Mouse (Mus musculus) thymus, postnatal 4 days (tissue): ENCODE data around the gene Rbfox3.

Source experiments
- DNase-seq: peaks from one replicate; pipeline ENCODE4 v3.0.0; 2021

Rbfox3 gene

DNA sequence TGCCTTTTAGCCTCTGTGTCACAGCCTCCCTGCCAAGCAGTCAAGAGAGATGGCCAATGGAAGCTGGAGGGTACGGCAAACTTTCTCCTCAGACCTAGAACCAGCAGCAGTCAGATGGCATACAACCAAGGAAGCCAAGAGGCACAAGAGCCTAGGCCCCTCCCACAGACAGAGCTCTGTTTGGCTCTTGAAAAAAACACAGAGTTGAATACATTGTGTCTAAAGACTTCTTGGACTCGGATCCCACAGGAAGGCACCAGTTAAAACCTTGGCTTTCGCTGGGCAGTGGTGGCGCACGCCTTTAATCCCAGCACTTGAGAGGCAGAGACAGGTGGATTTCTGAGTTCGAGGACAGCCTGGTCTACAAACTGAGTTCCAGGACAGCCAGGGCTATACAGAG is 7.1 kb downstream of the Rbfox3 start:
- DNase-seq, result no peak

- no peak for DNase-seq
Observed at GRCm38 (mm10) chr11:118899771-118900545, 11.4 kb downstream of the Rbfox3 start.

DNA sequence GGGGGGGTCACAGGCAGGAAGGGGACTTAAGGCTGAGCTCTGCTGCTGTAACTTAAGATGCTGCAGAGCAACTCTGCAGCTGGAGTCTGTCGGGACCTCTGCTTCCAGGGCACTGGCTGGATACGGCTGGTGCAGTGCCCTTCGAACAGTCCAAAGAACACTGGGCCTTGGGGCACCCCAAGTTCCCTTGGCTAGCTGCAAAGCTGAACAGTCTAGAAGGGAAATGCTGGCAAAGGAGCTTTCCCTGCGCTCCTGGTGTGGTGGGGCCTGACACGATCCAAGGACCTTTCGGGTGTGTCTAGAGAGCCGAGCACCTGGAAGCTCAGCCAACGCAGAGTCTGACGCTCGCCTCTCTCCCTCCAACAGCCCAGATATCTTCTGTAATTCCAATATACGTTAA is 12.8 kb downstream of the Rbfox3 start:
- no peak for DNase-seq

DNA sequence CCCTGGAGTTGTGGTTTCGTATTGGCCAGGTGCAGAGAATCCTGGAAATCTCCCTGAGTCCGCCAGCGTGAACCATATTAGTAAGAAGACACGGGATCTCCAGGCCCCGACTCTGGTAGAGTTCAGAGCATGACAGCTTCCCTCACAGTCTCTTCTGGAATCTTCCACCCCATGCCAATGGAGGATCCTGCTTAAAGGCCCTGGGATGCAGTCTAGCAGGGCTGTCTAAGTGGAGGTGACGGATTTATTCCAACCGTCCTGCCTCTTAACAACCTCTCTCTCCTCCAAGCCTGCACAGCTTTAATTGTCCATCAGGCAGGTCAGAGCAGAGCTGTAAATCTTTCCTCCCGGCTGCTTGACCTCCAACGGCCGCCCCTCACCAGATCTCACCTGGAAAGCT is 13.2 kb downstream of the Rbfox3 start:
- no peak for DNase-seq

DNA sequence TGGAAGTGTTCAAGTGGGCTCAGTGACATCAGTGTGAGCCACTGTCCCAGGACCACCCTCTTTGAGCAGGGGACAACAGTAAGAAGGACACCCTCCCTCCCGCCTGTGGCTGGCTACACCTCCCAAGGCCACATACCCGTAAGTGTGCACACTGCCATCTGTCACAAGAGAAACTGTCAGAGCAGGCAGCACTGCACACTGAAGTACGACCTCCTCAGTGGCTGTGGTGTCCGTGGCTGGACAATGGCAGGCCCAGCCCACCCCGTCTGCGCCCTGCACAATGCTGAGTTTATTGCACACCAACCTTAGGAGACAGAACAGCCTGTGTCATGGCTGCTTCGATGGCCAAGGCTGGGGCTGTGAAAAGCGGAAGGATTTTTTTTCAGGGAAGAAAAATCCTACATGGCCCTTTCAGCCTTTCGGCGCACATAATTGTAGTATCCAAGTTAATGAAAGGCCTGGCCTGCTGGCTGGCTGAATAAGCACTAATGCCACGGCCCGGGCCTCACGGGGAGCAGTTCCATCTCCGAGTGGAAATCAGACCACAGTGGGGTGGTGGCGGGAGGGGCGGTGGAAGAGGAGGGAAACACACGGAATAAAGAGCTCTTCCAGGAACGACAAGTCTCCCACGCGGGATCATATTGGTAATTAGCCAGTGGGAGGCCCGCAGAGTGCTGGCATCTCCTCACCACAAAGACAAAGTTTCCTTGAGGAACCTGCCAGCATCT is 14.1 kb downstream of the Rbfox3 start:
- DNase-seq, result no peak

GRCm38 (mm10) chr11:118896032-118896675 is 15.2 kb downstream of the Rbfox3 start:
- DNase-seq, result no peak

DNA sequence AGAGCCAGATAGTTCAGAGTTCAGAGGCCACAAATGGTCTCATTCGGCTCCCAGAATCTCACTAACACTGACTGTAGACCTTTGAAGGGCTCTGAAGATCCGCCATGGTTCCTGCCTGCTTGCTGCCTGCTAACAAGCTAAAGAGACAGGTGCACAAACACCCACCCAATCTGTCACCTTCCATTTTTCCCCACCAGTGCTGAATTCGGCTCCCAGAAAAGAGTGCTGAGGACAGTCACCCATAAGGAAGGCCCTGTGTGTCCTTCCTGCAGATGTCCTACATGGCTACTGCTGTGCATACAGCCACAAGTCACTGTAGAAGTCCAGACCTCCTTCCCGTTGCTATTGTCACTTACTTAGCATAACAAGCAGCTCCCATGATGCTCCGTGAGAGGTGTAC is 16.6 kb downstream of the Rbfox3 start:
- DNase-seq, result no peak

GRCm38 (mm10) chr11:118894196-118894595 is 17.2 kb downstream of the Rbfox3 start:
- no peak for DNase-seq

- DNase-seq, result no peak
Observed at GRCm38 (mm10) chr11:118892876-118893275, 18.5 kb downstream of the Rbfox3 start.

- DNase-seq, result no peak
Observed at GRCm38 (mm10) chr11:118891516-118891915, 19.9 kb downstream of the Rbfox3 start.

DNA sequence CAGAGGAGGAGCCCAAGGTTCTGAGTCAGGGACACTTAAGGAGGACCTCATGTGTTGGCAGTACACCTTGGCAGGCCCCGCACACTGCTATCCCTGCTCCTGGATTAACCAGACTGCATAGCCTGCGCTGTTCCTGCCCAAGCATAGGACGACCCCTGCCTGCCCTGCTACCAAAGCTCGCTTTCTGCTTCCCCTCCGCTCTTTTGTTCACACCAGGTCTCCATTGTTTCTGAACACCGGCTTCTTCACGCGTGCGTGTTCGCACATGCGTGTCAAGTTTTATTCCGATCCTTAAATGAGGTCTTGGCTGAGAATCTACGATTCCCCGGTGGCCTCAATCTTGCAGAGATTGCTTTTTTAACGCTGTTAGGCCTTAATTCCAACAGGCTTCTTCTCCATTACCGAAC is 20.4 kb downstream of the Rbfox3 start:
- no peak for DNase-seq

- DNase-seq, result no peak
Observed at GRCm38 (mm10) chr11:118890474-118890873, 20.9 kb downstream of the Rbfox3 start.

GRCm38 (mm10) chr11:118889500-118889899 is 21.9 kb downstream of the Rbfox3 start:
- DNase-seq, result no peak

- no peak for DNase-seq
Observed at GRCm38 (mm10) chr11:118888426-118888825, 23.0 kb downstream of the Rbfox3 start.

DNA sequence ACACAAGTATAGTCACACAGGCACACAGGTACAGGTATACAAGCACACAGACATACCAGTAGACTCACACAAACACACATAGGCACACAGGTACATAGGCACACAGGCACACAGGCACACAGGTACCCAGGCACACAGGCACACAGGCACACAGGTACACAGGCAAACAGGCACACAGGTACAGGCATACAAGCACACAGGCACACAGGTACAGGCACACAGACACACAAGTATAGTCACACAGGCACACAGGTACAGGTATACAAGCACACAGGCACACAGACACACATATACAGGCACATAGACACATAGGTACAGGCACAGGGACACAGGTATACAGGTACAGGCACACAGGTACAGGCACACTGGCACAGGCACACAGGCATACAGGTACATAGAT is 24.2 kb downstream of the Rbfox3 start:
- no peak for DNase-seq

- DNase-seq, result no peak
Observed at GRCm38 (mm10) chr11:118886269-118886965, 25.0 kb downstream of the Rbfox3 start.

- DNase-seq, result no peak
Observed at GRCm38 (mm10) chr11:118885604-118886003, 25.8 kb downstream of the Rbfox3 start.

- DNase-seq, result no peak
Observed at GRCm38 (mm10) chr11:118885135-118885534, 26.3 kb downstream of the Rbfox3 start.

- DNase-seq, result no peak
Observed at GRCm38 (mm10) chr11:118883143-118883542, 28.3 kb downstream of the Rbfox3 start.

GRCm38 (mm10) chr11:118881786-118882495 is 29.5 kb downstream of the Rbfox3 start:
- no peak for DNase-seq

DNA sequence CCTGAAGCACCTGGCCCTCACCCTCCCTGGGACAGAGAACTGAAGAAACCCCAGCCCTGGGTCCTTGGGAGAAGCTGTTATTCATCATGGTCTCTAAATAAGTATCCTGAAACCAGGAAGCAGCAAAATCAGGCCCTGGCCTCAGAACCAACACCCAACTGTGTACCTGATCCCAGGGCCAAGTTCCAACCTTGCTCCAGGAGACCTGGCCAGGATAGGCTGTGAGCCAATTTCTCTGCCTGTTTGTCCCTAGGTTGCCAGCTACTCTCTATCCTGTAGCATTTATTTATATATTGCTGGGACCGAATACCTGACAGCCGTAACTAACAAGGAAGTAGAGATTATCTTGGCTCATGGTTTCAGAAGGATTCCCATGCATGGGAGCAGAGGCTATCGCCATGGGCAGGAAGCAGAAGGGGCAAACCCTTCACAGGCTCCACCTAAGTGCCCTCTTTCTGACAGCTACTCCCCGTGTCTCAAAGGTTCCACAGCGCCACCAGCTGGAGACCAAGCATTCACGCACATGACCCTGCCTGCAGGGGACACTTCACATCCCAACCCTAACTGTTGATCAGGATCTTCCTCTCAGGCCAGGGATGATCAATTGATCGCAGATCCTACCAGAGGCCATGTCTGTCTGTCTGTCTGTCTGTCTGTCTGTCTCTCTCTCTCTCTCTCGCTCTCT is 31.8 kb downstream of the Rbfox3 start:
- no peak for DNase-seq
